In genomic region chr2:64466412-64466970, GRCm38 (mm10) we compare ENCODE assay signal across 28 mouse cellular contexts.
DNase-seq lines count a peak whose midpoint lies in the region; ATAC-seq and TF ChIP-seq lines count a peak whose summit lies in the region.
"Had no signal": no experiment of that assay in that cellular context is flagged by ENCODE, and none has a peak within 500 bp of the region (broad histone marks: within the 10 kb centered on the region; RNA-seq: fewer than 3 reads in every experiment).

No protein-coding gene starts in this region.

- no peak for TF ChIP-seq POLR2A in myocyte (IDR thresholded peaks at IDR 0.05; ENCODE audit: insufficient read length, low read depth)

- no peaks in the 10 kb centered on the region for H3K36me3 ChIP-seq in hindbrain, embryonic 16.5 days (ENCODE audit: control insufficient read depth, insufficient read depth, low read length)
- H3K36me3 ChIP-seq in hindbrain, embryonic 11.5 days (ENCODE audit: control insufficient read depth, insufficient read depth, low read length): no peaks in the 10 kb centered on the region
- H3K36me3 ChIP-seq in myocyte (ENCODE audit: control insufficient read depth, insufficient read depth): no peaks in the 10 kb centered on the region
- H3K36me3 ChIP-seq: embryonic facial prominence, embryonic 12.5 days; midbrain, embryonic 10.5 days had no signal

- DNase-seq in hindbrain, embryonic 11.5 days (ENCODE audit: low spot score): no peak
- peak; percentile 1 for DNase-seq in layer of hippocampus, adult 9-11 months
- DNase-seq in layer of hippocampus, postnatal 25 days (ENCODE audit: extremely low spot score in 1 of 2, low spot score in 1 of 2): no peak
- DNase-seq in lung, postnatal 25 days (ENCODE audit: low spot score): peak; percentile 4
- DNase-seq in lung, adult 18-20 months: no peak
- no peak for DNase-seq in testis, postnatal 10 days (ENCODE audit: low spot score)
- DNase-seq: adrenal gland, postnatal 14 days; cerebellum, adult 11 months; cerebellum, adult 9-10 months; cerebellum, postnatal 36 days; gastrocnemius, postnatal 14 days; heart, adult 18-20 months; heart, postnatal 36 days; kidney, adult 9 months; right cerebral cortex, postnatal 4 days; thymus, adult 2 months; thymus, postnatal 36 days had no signal

- H3K79me2 ChIP-seq in myocyte (ENCODE audit: control insufficient read depth, insufficient read depth): no peaks in the 10 kb centered on the region

- ATAC-seq in hindbrain, embryonic 16.5 days: peak; percentile 58; the same call in 1 of the 2 replicates
- no peak for ATAC-seq in hindbrain, embryonic 11.5 days (ENCODE audit: low FRiP score)
- ATAC-seq: forebrain, embryonic 14.5 days; intestine, embryonic 16.5 days; midbrain, embryonic 16.5 days; Patski had no signal

- H3K4me3 ChIP-seq in hindbrain, embryonic 16.5 days (ENCODE audit: low read length): no peak overlapping the region
- H3K4me3 ChIP-seq in hindbrain, embryonic 11.5 days (ENCODE audit: low read depth, low read length): no peak overlapping the region
- no peak overlapping the region for H3K4me3 ChIP-seq in myocyte
- H3K4me3 ChIP-seq: embryonic facial prominence, embryonic 12.5 days; midbrain, embryonic 10.5 days had no signal

- no peak overlapping the region for H3ac ChIP-seq in myocyte (ENCODE audit: control insufficient read depth, insufficient read length)

- no peaks in the 10 kb centered on the region for H3K4me1 ChIP-seq in hindbrain, embryonic 16.5 days (ENCODE audit: control insufficient read depth, insufficient read depth, low read depth, low read length)
- H3K4me1 ChIP-seq in hindbrain, embryonic 11.5 days (replicated peaks; ENCODE audit: control insufficient read depth, insufficient read depth, low read length): no peaks in the 10 kb centered on the region
- H3K4me1 ChIP-seq: embryonic facial prominence, embryonic 12.5 days; midbrain, embryonic 10.5 days had no signal

- H3K9me3 ChIP-seq in hindbrain, embryonic 16.5 days (ENCODE audit: control insufficient read depth, low read length): no peaks in the 10 kb centered on the region
- H3K9me3 ChIP-seq in hindbrain, embryonic 11.5 days (ENCODE audit: control insufficient read depth, low read length): no peaks in the 10 kb centered on the region
- H3K9me3 ChIP-seq: embryonic facial prominence, embryonic 12.5 days; midbrain, embryonic 10.5 days had no signal

- 77% methylated on average over 12 of the region's 12 CpGs for WGBS in hindbrain, embryonic 16.5 days
- 90% methylated on average over 12 of the region's 12 CpGs for WGBS in hindbrain, embryonic 11.5 days

- no peak overlapping the region for H3K27ac ChIP-seq in hindbrain, embryonic 16.5 days (ENCODE audit: low read depth, low read length)
- no peak overlapping the region for H3K27ac ChIP-seq in hindbrain, embryonic 11.5 days (ENCODE audit: low read depth, low read length)
- H3K27ac ChIP-seq: embryonic facial prominence, embryonic 12.5 days; midbrain, embryonic 10.5 days; stomach, postnatal 0 days had no signal

- no peak overlapping the region for H3K9ac ChIP-seq in hindbrain, embryonic 16.5 days (ENCODE audit: low read depth, low read length)
- H3K9ac ChIP-seq in hindbrain, embryonic 11.5 days (ENCODE audit: low read depth, low read length): no peak overlapping the region
- H3K9ac ChIP-seq: embryonic facial prominence, embryonic 12.5 days had no signal

- no peaks in the 10 kb centered on the region for H3K27me3 ChIP-seq in hindbrain, embryonic 16.5 days (replicated peaks; ENCODE audit: control insufficient read depth, insufficient read depth, low read length)
- H3K27me3 ChIP-seq in hindbrain, embryonic 11.5 days (ENCODE audit: control insufficient read depth, insufficient read depth, low read length): no peaks in the 10 kb centered on the region
- H3K27me3 ChIP-seq in myocyte (ENCODE audit: control insufficient read depth, insufficient read depth, insufficient read length): no peaks in the 10 kb centered on the region
- H3K27me3 ChIP-seq: embryonic facial prominence, embryonic 12.5 days had no signal

- H3K4me2 ChIP-seq in hindbrain, embryonic 16.5 days (ENCODE audit: low read length): no peak overlapping the region
- no peak overlapping the region for H3K4me2 ChIP-seq in hindbrain, embryonic 11.5 days (replicated peaks; ENCODE audit: low read depth, low read length)
- H3K4me2 ChIP-seq in myocyte (ENCODE audit: low read depth): no peak overlapping the region
- H3K4me2 ChIP-seq: embryonic facial prominence, embryonic 12.5 days; heart, embryonic 11.5 days; liver, embryonic 11.5 days had no signal

TF ChIP-seq in myocyte, 11 proteins besides CTCF, POLR2A, EP300 and RAD21:
- TF ChIP-seq CEBPB (IDR thresholded peaks at IDR 0.05; ENCODE audit: insufficient read depth, poor library complexity, severe bottlenecking) (peak; percentile 23; the same call in 1 of the 2 replicates), MYOG (IDR thresholded peaks at IDR 0.05; ENCODE audit: control insufficient read depth in 1 of 3, insufficient read depth in 1 of 3, insufficient read length in 2 of 3, low read depth in 2 of 3) (no peak)
TF ChIP-seq in myocyte: peak in this region for 1.

Comparison
In these comparisons a context has a peak if more than half of its experiments do, and no peak if none do; other contexts are left out.
1. DNase-seq: peak in layer of hippocampus, adult 9-11 months (single experiment) and lung, postnatal 25 days (single experiment); none in hindbrain, embryonic 11.5 days (single experiment), layer of hippocampus, postnatal 25 days (0 of 2), lung, adult 18-20 months (0 of 2) and testis, postnatal 10 days (single experiment).